Mouse (Mus musculus) liver, embryonic 14.5 days (tissue): Measurements from ENCODE around the gene Ankrd33b. TPM values are rescaled to one million over a fixed set of nuclear protein-coding genes. Genes with fewer than 3 reads are reported as not detected.

Experiments
- ATAC-seq: fragments of 200-750 bp; cut with Nextera tagmentation; 2 replicates; pipeline ENCODE4 v1.8.0; 2017; ENCODE audit warnings: moderate number of reproducible peaks, mild to moderate bottlenecking, moderate library complexity; ENCODE audit not compliant: insufficient read depth
- DNase-seq, 3 experiments: peaks; one replicate each; pipeline ENCODE4 v3.0.0-alpha.2; 2012 to 2013; ENCODE audit warnings: low read depth in 3 of 3, low spot score in 3 of 3
- H3K27ac ChIP-seq: fragments of 300-500 bp; sonication (generic); 2 replicates; pipeline ENCODE4 v1.5.1; 2014; ENCODE audit warnings: moderate library complexity, mild to moderate bottlenecking, control low read depth, inconsistent platforms
- H3K27me3 ChIP-seq: fragments of 300-500 bp; sonication (generic); 2 replicates; pipeline ENCODE4 v1.6.1; 2014; ENCODE audit warnings: mild to moderate bottlenecking, low read length, moderate library complexity; ENCODE audit not compliant: control insufficient read depth, insufficient read depth
- H3K36me3 ChIP-seq: fragments of 300-500 bp; sonication (generic); replicated peaks from 2 replicates; pipeline ENCODE4 v1.6.1; 2014; ENCODE audit warnings: low read depth; ENCODE audit not compliant: control insufficient read depth, insufficient read depth
- H3K4me1 ChIP-seq, 2 experiments: fragments of 200-500 bp in 1 of 2; fragments of 300-500 bp in 1 of 2; sonication (generic) in 1 of 2; replicated peaks; 2 replicates each; pipeline ENCODE4 v1.6.1; 2012 to 2014; ENCODE audit warnings: antibody characterized with exemption in 1 of 2, inconsistent platforms in 1 of 2, low read length in 1 of 2; ENCODE audit not compliant: control insufficient read depth in 2 of 2, insufficient read depth in 2 of 2
- H3K4me2 ChIP-seq: fragments of 300-500 bp; sonication (generic); 2 replicates; pipeline ENCODE4 v1.6.1; 2014; ENCODE audit warnings: low read depth, mild to moderate bottlenecking, control low read depth, moderate library complexity
- H3K4me3 ChIP-seq, 2 experiments: fragments of 200-500 bp in 1 of 2; fragments of 300-500 bp in 1 of 2; sonication (generic) in 1 of 2; 2 replicates each; pipeline ENCODE4 v1.5.1; 2012 to 2014; ENCODE audit warnings: low read depth in 2 of 2, low read length in 2 of 2, mild to moderate bottlenecking in 2 of 2, control low read depth in 1 of 2, inconsistent platforms in 1 of 2, moderate library complexity in 1 of 2; ENCODE audit not compliant: insufficient read depth in 1 of 2
- H3K9ac ChIP-seq: fragments of 300-500 bp; sonication (generic); replicated peaks from 2 replicates; pipeline ENCODE4 v1.6.1; 2014; ENCODE audit warnings: mild to moderate bottlenecking, control low read depth, moderate library complexity
- H3K9me3 ChIP-seq: fragments of 300-500 bp; sonication (generic); 2 replicates; pipeline ENCODE4 v1.6.1; 2016; ENCODE audit warnings: low read length, mixed read lengths; ENCODE audit not compliant: control insufficient read depth
- CTCF ChIP-seq: IDR thresholded peaks from 2 replicates; pipeline ENCODE4 v1.5.1; 2016; ENCODE audit warnings: antibody characterized with exemption, low read depth, control low read depth
- EP300 ChIP-seq: IDR thresholded peaks from 2 replicates; pipeline ENCODE4 v1.6.1; 2016; ENCODE audit warnings: antibody characterized with exemption, low read depth
- WGBS: fragments of 180-500 bp; shearing (Covaris S2); extraction: QIAGEN DNeasy Blood & Tissue Kit; methylation state at CpG from one replicate; pipeline ENCODE4 v1.1.7; 2014; ENCODE audit not compliant: insufficient replicate concordance; 5-methylcytosine and 5-hydroxymethylcytosine counted together
- polyA plus RNA-seq, 2 experiments: library from polyadenylated mRNA; depleted of rRNA in 1 of 2; stranded (reverse) in 1 of 2; unstranded in 1 of 2; fragments of >200 nt; fragmentation: Nextera tagmentation in 1 of 2; extraction: Ambion mirVana in 1 of 2; gene quantifications; 2 replicates each; pipeline versions ENCODE4 v1.2.1 to v1.2.3; 2012 to 2014

Gene Ankrd33b
- polyA plus RNA-seq, 2 experiments: 0.19 to 0.27 TPM

- no peak for DNase-seq
- no peak overlapping the region for H3K4me3 ChIP-seq
- no peaks in the 10 kb centered on the region for H3K27me3 ChIP-seq
- H3K36me3 ChIP-seq: no peaks in the 10 kb centered on the region
- ATAC-seq: no peak
- no peak overlapping the region for H3K4me2 ChIP-seq
- H3K4me1 ChIP-seq: no peaks in the 10 kb centered on the region
- WGBS: 62% methylated on average over 6 of the region's 6 CpGs
- no peak overlapping the region for H3K9ac ChIP-seq
- TF ChIP-seq EP300: no peak
- TF ChIP-seq CTCF: no peak
- H3K27ac ChIP-seq: no peak overlapping the region
- no peaks in the 10 kb centered on the region for H3K9me3 ChIP-seq
These were observed 25.9 kb upstream of the Ankrd33b start for GRCm38 (mm10) chr15:31393402-31393801.

- no peaks in the 10 kb centered on the region for H3K36me3 ChIP-seq
- no peak overlapping the region for H3K9ac ChIP-seq
- no peaks in the 10 kb centered on the region for H3K9me3 ChIP-seq
- WGBS: 63% methylated on average over 7 of the region's 7 CpGs
- H3K4me1 ChIP-seq: no peaks in the 10 kb centered on the region
- no peak for ATAC-seq
- no peak overlapping the region for H3K27ac ChIP-seq
- H3K4me3 ChIP-seq: no peak overlapping the region
- H3K27me3 ChIP-seq: no peaks in the 10 kb centered on the region
- DNase-seq: no peak
- no peak for TF ChIP-seq CTCF
- H3K4me2 ChIP-seq: no peak overlapping the region
These were observed 25.2 kb upstream of the Ankrd33b start for GRCm38 (mm10) chr15:31392705-31393104.

GRCm38 (mm10) chr15:31392135-31392534, 24.6 kb upstream of the Ankrd33b start:
- Histone ChIP-seq H3K27ac (no peak overlapping the region), H3K4me2 (no peak overlapping the region), H3K9ac (no peak overlapping the region), H3K9me3 (no peaks in the 10 kb centered on the region), H3K4me3 (no peak overlapping the region), H3K4me1 (no peaks in the 10 kb centered on the region), H3K36me3 (no peaks in the 10 kb centered on the region), H3K27me3 (no peaks in the 10 kb centered on the region)
- TF ChIP-seq EP300: no peak
- TF ChIP-seq CTCF: no peak
- DNase-seq: no peak
- WGBS: 65% methylated on average over 4 of the region's 4 CpGs
- no peak for ATAC-seq

GRCm38 (mm10) chr15:31381936-31382468, 14.5 kb upstream of the Ankrd33b start:
- no peak overlapping the region for H3K4me3 ChIP-seq
- 49% methylated on average over 11 of the region's 11 CpGs for WGBS
- ATAC-seq: no peak
- TF ChIP-seq CTCF (no peak), EP300 (no peak)
- peak in 1 of 3 experiments; percentile 22 for DNase-seq
- H3K9ac ChIP-seq: no peak overlapping the region
- H3K36me3 ChIP-seq: no peaks in the 10 kb centered on the region
- H3K4me1 ChIP-seq: no peaks in the 10 kb centered on the region
- H3K27me3 ChIP-seq: no peaks in the 10 kb centered on the region
- no peak overlapping the region for H3K4me2 ChIP-seq
- H3K9me3 ChIP-seq: no peaks in the 10 kb centered on the region
- no peak overlapping the region for H3K27ac ChIP-seq

GRCm38 (mm10) chr15:31379471-31379870, 11.9 kb upstream of the Ankrd33b start:
- Histone ChIP-seq H3K36me3 (no peaks in the 10 kb centered on the region), H3K27me3 (no peaks in the 10 kb centered on the region), H3K4me3 (no peak overlapping the region), H3K9me3 (no peaks in the 10 kb centered on the region), H3K4me2 (no peak overlapping the region), H3K4me1 (no peaks in the 10 kb centered on the region), H3K9ac (no peak overlapping the region), H3K27ac (no peak overlapping the region)
- 56% methylated on average over 3 of the region's 3 CpGs for WGBS
- DNase-seq (no peak), ATAC-seq (no peak)
- TF ChIP-seq CTCF: no peak
- no peak for TF ChIP-seq EP300
